Mouse (Mus musculus) mature B cell (primary cell): ENCODE results near the gene Arid3a.

Source experiments
- in situ Hi-C: fragments of 300-500 bp; cut with MboI; formaldehyde crosslinking; loops from 2 replicates; pipeline ENCODE4 v1.14.3; 2019

Arid3a gene

DNA sequence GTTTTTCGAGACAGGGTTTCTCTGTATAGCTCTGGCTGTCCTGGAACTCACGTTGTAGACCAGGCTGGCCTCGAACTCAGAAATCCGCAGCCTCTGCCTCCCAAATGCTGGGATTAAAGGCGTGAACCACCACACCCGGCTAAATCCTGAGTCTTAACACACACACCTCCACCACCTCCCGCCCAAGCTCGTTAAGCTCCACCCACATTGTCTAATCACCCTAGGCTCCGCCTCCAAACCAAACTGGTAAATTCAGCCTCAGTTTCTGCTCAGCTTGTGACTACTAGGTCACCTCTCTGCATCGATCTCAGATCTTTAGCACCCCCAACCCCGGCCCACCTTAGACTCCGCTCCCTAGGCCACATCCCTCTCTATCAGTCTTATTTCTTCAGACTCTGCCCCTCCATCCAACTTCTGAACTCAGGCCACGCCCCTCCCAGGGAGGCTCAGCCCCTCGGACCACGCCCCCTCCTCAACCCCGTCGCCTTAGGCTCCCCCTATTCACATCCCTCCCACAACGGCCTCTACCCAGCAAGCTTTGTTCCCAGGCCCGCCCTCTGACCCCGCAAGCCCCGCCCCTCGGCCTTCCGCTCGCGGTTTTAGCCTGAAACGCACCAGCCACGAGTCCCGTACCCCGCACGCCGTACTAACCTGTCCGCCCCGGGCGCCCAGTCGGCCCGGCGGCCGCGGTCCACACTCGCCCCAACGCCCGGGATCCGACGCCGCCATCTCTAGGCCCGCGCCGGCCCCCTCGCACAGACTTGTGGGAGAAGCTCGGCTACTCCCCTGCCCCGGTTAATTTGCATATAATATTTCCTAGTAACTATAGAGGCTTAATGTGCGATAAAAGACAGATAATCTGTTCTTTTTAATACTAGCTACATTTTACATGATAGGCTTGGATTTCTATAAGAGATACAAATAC is 18.4 kb upstream of the Arid3a start, which contains the start of gene Med16:
Med16 (minus strand) TSS at position 757 of the 925 bp plus-strand sequence.
- in situ Hi-C loops = no loop called here

DNA sequence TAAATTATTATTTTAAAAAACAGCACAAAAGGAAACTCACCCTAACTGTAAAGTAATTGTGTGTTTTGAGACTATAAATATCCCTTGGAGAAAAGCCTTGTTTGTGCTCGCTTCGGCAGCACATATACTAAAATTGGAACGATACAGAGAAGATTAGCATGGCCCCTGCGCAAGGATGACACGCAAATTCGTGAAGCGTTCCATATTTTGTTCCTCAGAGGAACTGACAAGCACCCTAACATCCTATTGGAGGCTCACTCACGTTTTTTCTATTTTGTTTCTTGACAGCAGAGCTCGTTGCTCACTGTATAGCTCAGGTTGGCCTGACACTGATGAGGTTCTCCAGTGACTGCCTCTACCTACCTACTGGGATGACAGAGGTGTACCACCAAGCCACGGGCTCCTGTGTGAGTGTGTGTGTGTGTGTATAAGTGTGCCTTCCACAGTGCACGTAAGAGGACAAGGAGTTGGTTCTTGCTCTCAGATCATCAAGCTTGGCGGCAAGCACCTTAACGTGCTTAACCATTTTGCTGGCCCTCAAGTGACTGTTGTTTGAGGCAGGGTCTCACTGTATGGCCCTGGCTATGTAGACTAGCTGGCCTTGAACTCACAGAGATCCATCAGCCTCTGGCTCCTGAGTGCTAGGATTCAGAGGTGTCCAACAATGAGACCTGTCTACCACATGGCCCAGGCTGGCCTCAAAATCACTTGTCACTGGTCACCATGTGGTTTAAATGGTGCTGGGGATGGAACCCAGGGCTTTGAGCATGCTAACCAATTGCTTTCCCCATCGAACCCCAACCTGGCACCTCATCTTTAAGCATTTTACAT is 17.5 kb upstream of the Arid3a start:
- in situ Hi-C loops = no loop called here

DNA sequence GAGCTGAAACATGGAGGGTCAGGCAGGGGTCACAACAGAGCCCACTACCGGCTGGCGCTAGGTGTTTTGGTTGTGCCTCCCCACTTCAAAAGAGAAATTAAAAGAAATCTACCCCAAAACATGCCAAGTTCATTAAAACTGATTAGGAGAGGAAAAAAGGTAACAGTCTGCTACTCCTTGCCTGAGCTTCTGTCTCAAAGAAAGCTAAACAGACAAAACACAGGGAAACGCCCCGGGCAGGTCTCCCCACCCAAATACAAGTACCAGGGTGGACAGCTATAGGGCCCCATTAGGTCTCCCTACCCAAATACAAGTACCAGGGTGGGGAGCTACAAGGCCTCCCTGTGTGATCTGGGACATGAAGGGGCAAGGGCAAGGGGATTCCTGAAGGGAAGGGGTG is 16.3 kb upstream of the Arid3a start, which contains the start of gene Gm26602:
Gm26602 (plus strand) TSS at position 301 of the 400 bp plus-strand sequence.
- in situ Hi-C loops = no loop called here

DNA sequence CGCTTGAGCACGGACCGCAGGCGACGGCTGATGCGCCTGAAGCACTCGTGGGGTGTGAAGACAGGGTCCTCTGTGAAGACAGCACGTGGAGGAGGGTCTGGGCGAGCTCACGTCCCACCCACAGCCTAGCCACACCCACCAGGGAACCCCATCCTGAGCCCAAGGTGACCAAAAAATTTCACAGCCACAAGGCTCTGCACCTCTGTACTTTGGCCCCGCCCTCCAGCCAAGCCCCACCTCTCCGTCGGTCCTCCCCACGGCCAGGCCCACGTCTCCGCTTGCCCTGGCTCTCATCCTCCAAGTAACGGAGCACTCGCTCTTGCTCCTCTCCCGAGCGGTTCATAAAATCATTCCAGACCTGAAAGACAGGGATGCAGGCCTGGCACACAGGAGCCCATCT is 14.4 kb upstream of the Arid3a start:
- in situ Hi-C loops = no loop called here

DNA sequence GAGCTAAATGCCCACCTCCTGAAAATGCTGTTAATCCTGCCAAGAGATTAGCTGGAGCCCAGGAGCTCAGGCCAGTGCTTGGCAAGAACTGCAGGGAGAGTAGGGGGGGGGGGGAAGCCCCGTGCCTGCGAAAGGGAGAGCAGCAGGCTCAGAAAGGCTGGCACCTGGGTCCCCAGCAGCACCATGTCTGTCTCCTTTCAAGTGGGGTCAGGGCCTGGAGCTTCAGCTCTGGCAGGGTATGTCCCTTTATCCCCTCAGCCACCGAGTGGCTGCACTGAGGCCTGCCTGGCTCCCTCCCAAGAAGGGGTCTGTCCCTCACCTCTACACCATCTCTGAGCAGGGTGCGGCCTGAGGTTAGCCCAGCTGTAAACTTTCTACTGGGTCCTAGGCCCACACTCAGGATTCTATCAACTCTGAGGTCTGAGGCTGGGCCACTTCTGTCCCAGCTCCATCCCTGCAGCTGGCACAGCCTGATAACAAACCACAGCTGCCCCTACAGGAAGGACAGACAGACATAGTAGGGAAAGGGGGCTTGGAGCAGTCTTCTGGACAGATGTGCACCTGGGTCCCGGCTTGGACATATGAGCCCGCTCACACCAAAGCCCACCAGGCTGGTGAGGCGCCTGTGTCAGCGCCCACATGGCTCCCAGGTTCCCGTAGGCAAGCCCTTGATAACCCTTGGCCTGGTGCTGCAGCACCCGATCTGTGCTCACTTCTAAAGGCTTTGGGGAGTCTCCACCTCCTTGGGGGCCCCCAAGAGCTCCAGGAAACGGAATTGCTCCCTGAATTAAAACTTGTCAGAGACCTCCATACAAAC is 12.5 kb upstream of the Arid3a start:
- in situ Hi-C loops = no loop called here

DNA sequence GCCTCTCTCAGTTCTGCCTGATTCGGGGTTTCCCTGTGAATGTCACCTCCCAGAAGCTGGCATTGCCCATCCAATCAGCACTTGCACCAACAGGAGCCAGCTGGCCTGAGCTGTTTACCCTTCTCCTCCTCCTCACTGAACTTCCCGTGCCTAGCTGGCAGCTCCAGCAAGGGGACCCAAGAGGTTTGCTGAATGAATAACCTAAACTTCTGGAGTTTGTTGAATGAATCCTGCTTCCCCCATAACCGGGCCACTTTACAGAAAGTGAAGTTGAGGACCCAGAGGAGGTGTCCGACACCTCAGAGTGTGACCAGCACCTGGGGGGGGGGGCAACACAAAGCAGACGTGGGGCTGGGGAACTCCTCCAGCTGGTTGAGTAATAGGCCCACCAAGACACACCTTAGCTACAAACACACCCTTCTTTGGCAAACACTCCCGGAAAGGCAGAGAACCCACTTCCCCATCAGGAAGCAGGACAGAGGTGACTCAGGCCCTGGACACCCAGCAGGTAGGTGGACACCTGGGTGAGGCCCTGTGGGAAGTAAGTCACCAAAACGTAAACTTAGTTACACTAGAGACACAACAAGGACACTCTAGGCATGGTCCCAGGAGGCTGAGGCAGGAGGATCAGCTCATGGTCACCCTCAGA is 11.8 kb upstream of the Arid3a start:
- in situ Hi-C loops = no loop called here

DNA sequence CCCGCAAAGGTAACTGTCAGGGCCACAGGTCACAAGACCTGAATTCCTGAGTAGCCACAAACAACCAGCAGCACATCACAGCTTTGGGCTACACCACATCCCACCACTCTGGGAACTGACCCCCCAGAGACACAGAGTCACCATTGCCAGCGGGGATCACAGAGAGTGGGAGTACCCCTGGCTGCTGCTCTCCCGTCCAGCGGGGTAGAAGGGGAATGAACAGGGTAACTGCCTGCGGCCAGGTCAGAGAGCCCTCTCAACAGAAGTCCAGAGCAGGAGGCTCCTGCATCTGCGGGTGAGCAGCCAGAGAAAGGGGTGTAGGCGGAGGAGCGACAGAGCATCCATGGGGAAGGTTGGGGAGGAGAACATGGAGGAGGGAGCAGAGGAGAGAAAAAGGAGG is 10.8 kb upstream of the Arid3a start:
- in situ Hi-C loops = no loop called here

DNA sequence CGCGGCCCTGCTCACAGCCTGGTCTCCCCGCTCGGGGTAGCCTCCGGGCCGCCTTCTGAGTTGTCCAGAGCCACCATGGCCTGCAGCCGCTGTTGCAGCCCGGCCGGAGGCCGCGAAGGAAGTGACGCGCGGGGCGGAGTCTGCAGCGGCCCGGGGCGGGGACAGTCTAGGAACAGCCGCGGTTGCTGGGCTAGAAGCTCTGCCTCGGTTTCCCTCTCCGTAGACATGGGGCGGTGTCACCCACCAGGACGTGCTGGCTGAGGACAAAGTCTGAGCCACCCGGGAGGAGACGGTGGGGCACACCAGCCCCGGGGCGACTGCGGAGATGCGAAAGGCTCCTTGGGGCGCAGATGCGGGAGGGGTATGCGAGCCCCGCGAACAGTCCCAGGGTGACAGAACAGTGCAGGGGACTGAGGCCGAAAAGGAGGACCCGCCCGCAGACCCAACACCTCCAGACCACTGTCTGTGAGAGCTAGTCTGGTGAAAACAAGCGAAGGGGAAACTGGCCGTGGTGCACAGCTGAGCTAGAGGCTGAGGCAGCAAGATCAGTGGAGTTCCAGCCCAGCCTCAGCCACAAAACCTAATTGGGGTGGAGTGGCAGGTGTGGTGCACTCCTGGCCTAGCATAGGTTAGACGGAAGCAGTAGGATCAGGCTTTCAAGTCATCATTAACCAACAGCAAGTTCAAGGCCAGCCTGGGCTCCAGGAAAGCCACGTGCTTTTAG is 9.9 kb upstream of the Arid3a start, which contains the start of gene Kiss1r:
Kiss1r (plus strand) TSS at position 164 of the 724 bp plus-strand sequence.
- in situ Hi-C loops = no loop called here

DNA sequence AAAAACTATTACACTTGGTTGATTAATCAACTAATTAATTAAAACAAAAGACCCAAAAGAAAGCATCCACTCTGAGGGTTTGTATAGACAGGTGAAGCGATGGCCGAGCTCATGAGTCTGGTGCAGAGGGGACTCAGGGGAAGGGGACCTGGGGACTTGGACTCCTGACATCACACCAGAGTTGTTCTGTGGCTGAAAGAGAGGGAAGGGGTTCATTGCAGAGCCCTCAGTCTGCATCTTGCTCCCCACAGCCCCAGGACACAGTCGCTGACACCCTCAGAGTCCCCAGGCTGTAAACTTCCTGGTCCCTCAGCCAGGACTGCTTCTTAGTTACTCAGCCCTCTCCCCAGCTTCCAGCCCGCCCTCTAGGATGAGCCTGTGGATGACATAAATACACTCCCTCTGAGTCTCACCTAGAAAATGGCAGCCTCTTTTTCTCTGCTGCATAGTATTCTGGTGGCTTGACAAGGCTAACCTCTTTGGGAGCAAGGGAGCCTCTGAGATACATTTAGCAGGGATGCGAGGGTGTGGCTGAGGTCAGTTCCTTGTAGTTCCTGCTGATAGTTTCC is 9.2 kb upstream of the Arid3a start:
- in situ Hi-C loops = no loop called here

DNA sequence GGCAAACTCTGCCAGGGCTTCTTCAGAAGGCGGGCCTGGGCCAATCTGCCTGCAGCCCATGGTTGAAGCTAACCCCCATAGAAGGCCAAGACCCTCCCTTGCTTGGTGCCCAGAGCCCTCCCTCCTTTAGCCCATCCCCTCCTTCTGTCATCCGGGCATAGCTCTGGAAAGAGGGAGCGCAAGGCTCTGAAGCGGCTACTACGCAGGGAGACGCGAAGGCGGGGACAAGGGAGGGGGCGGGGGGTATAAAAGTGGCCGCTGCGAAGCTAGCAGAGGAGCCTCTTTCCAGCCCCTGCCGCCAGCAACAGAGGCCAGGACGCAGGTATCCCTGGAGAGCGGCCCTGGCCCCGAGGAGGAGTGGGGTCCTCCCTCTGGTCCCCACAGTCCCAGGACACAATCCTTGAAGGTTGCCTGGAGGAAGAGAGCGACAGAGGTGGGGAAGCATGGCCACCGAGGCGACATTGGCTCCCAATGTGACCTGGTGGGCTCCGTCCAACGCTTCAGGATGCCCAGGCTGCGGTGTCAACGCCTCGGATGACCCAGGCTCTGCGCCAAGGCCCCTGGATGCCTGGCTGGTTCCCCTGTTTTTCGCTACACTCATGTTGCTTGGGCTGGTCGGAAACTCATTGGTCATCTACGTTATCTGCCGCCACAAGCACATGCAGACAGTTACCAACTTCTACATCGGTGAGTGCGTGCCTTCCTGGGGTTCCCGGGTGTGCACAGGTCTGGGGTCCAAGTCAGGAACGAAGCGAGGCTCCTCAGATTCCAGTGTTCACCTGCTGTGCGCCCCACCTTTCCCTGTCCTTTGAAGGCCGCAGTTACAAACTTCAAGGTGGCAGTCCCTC is 8.4 kb upstream of the Arid3a start:
- in situ Hi-C loops = no loop called here

DNA sequence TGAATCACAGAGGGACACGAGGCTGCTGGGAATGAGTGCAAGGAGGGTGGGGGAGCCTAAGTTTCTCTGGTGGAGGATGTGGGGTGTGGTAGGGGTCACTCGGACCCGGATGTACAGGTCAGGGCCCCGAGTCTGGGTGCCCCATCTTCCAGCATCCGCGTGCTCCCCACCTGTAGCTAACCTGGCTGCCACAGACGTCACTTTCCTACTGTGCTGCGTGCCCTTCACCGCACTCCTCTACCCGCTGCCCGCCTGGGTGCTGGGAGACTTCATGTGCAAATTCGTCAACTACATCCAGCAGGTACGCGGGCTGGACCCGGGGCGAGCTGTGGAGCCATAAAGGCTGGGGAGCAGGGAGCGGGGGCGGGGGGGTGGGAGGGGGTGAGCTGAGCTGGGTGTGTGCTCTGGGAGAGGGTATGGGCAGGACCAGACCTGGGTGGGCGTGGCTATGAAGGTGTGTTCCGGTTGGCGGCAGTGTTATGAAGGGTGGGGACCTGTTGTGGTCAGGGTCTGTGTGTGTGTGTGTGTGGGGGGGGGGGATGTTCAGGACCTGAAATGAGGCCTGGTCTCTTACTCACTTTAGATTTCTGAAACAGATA is 7.5 kb upstream of the Arid3a start:
- in situ Hi-C loops = no loop called here

DNA sequence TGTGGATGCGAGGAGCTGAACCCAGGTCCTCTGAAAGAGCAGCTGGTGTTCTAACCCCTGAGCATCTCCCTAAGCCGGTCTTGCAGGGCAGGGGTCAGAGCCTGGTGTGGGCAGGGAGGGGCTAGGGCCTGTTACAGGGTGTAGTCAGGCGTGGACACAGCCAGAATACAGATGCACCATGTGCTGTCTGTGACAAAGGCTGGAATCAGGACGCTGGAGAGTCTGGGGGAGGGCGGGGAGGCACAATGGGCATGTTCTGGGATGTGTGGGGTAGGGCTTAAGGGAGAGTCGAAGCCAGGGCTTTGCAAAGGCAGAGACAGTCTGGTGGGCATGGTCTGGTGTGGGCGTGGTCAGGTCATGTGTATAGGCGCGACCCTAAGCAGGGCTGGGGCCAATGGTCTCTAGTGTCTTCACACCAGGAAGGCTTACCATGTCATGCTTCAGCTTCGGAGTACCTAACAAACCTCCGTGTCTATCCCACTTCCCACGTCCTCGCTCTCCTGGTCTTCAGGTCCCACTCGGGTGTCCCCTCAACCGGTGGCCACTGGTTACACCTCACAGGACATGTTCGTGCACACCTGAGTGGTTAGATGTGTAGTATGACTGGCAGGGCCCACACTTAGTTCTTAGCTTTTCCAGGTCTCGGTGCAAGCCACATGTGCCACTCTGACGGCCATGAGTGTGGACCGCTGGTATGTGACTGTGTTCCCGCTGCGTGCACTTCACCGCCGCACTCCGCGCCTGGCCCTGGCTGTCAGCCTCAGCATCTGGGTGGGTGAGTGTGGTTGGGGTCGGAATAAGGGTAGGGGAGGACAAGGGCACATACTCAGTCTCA is 6.6 kb upstream of the Arid3a start:
- in situ Hi-C loops = loop anchor here (5.0 to 10.0 kb wide), 2 partner anchors 37 to 85 kb away; no protein-coding TSS in a partner anchor

DNA sequence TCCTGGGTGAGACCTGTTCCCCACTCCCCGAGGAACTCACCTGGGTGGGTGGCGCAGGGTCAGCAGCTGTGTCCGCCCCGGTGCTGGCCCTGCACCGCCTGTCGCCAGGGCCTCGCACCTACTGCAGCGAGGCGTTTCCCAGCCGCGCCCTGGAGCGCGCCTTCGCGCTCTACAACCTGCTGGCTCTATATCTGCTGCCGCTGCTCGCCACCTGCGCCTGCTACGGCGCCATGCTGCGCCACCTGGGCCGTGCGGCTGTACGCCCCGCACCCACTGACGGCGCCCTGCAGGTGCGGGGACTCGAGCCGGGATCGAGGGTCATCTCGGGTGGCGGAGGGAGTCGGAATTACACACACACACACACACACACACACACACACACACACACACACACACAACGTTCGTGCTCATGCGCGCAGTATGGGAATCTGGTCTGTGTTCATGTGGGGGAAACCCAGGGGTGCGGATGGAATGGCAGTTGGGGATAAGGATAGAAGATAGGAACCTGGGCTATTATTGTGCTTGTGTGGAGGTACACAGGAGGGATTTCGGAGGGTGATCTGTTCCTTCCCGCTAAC is 5.8 kb upstream of the Arid3a start, which contains the start of gene R3hdm4:
R3hdm4 (minus strand) TSS at position 251 of the 578 bp plus-strand sequence.
- in situ Hi-C loops = loop anchor here (5.0 to 10.0 kb wide), 2 partner anchors 36 to 86 kb away; no protein-coding TSS in a partner anchor

DNA sequence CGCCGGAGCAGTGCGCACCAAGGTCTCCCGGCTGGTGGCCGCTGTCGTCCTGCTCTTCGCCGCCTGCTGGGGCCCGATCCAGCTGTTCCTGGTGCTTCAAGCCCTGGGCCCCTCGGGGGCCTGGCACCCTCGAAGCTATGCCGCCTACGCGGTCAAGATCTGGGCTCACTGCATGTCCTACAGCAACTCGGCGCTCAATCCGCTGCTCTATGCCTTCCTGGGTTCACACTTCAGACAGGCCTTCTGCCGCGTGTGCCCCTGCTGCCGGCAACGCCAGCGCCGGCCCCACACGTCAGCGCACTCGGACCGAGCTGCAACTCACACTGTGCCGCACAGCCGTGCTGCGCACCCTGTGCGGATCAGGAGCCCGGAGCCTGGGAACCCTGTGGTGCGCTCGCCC is 5.3 kb upstream of the Arid3a start:
- in situ Hi-C loops = loop anchor here (5.0 to 10.0 kb wide), 2 partner anchors 36 to 87 kb away; no protein-coding TSS in a partner anchor

DNA sequence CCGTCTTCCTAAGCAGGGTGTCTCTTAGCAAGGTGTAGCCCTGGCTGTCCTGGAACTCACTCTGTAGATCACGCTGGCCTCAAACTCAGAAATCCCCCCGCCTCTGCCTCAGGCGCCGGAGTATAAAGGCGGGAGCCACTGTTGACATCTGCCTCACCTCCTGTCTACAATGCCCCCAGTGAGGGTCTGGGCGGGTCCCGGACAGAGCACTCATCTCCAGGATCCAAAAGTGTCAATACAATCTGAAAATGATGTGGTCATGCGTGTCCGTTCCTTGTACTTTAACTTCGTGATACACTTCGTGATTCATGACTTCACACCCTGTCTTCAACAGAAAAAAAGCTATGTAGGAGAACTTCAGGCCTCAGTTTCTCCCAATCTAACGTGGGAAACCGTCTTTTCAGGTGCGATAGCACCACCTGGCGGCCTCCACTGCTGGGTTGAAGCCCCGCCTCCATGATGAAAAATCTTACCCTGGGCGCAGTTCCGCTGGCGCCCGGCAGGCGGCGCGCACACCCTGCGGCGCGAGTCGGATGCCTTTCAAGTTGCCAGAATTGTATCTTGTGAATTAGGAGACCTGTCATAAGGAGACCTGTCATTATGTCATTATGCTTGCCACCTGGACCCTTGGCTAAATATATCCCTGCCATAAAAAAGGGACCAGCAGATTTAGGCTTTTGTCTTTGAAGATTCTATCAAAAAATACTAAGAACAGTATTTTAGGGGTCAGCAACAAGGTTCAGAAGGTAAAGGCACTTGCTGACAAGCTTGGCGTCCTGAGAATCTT is 1.7 kb upstream of the Arid3a start:
- in situ Hi-C loops = loop anchor here (5.0 to 10.0 kb wide), 2 partner anchors 32 to 90 kb away; no protein-coding TSS in a partner anchor
